Mouse (Mus musculus) limb, embryonic 13.5 days (tissue): ENCODE results near the gene Vcp. TPM values are rescaled to one million over a fixed set of nuclear protein-coding genes. Genes with fewer than 3 reads are reported as not detected.

Source experiments
- ATAC-seq: fragments of 200-750 bp; cut with Nextera tagmentation; 2 replicates; pipeline ENCODE4 v1.8.0; 2017; ENCODE audit warnings: low read depth, moderate number of reproducible peaks, moderate TSS enrichment; ENCODE audit not compliant: low FRiP score
- H3K27ac ChIP-seq: fragments of 300-500 bp; sonication (generic); 2 replicates; pipeline ENCODE4 v1.5.1; 2015; ENCODE audit warnings: inconsistent platforms, mild to moderate bottlenecking, moderate library complexity
- H3K27me3 ChIP-seq: fragments of 300-500 bp; sonication (generic); 2 replicates; pipeline ENCODE4 v1.6.1; 2015; ENCODE audit warnings: mild to moderate bottlenecking, inconsistent platforms
- H3K36me3 ChIP-seq: fragments of 300-500 bp; sonication (generic); 2 replicates; pipeline ENCODE4 v1.6.1; 2015; ENCODE audit warnings: inconsistent platforms, mild to moderate bottlenecking, moderate library complexity
- H3K4me1 ChIP-seq: fragments of 300-500 bp; sonication (generic); 2 replicates; pipeline ENCODE4 v1.6.1; 2015; ENCODE audit warnings: inconsistent platforms
- H3K4me2 ChIP-seq: fragments of 300-500 bp; sonication (generic); replicated peaks from 2 replicates; pipeline ENCODE4 v1.6.1; 2015; ENCODE audit warnings: inconsistent platforms, mild to moderate bottlenecking, moderate library complexity
- H3K4me3 ChIP-seq: fragments of 300-500 bp; sonication (generic); 2 replicates; pipeline ENCODE4 v1.5.1; 2015; ENCODE audit warnings: moderate library complexity, mild to moderate bottlenecking, inconsistent platforms
- H3K9ac ChIP-seq: fragments of 300-500 bp; sonication (generic); 2 replicates; pipeline ENCODE4 v1.6.1; 2015; ENCODE audit warnings: mild to moderate bottlenecking, inconsistent platforms
- H3K9me3 ChIP-seq: fragments of 300-500 bp; sonication (generic); 2 replicates; pipeline ENCODE4 v1.6.1; 2016; ENCODE audit warnings: inconsistent platforms
- WGBS: fragments of 180-500 bp; shearing (Covaris S2); methylation state at CpG from one replicate; pipeline ENCODE4 v1.1.7; 2015; 5-methylcytosine and 5-hydroxymethylcytosine counted together
- polyA plus RNA-seq: library from polyadenylated mRNA; unstranded; fragments of >200 nt; fragmentation: Nextera tagmentation; extraction: Ambion mirVana; gene quantifications from 2 replicates; pipeline ENCODE4 v1.2.1, GENCODE M21; 2015

Gene Vcp
- polyA plus RNA-seq, 1 experiment from 2014 or later = 608 TPM

GRCm38 (mm10) chr4:42961592-42961991 is 38.7 kb downstream of the Vcp start:
- H3K9me3 ChIP-seq = no peaks in the 10 kb centered on the region
- H3K4me1 ChIP-seq = peaks cover 4% of the 10 kb centered on the region; the same call in 1 of the 2 replicates
- no peaks in the 10 kb centered on the region for H3K27me3 ChIP-seq
- no peak for ATAC-seq
- no peak overlapping the region for H3K4me3 ChIP-seq
- peaks cover 20% of the 10 kb centered on the region for H3K36me3 ChIP-seq
- H3K9ac ChIP-seq = no peak overlapping the region
- no peak overlapping the region for H3K27ac ChIP-seq
- no peak overlapping the region for H3K4me2 ChIP-seq
- WGBS = 28% methylated on average over 4 of the region's 4 CpGs

- no peaks in the 10 kb centered on the region for H3K4me1 ChIP-seq
- no peak; the same call in 1 of the 2 replicates for ATAC-seq
- peaks cover 25% of the 10 kb centered on the region for H3K36me3 ChIP-seq
- no peaks in the 10 kb centered on the region for H3K27me3 ChIP-seq
- 65% methylated on average over 4 of the region's 4 CpGs for WGBS
- H3K9ac ChIP-seq = no peak overlapping the region
- H3K9me3 ChIP-seq = no peaks in the 10 kb centered on the region
- H3K4me3 ChIP-seq = no peak overlapping the region
- H3K27ac ChIP-seq = no peak overlapping the region
- H3K4me2 ChIP-seq = no peak overlapping the region
Measured at GRCm38 (mm10) chr4:42959382-42959781, 40.9 kb downstream of the Vcp start.

- 73% methylated on average over 8 of the region's 8 CpGs for WGBS
- H3K4me1 ChIP-seq = peaks cover under 1% of the 10 kb centered on the region; the same call in 1 of the 2 replicates
Measured at GRCm38 (mm10) chr4:42958942-42959341, 41.4 kb downstream of the Vcp start.

GRCm38 (mm10) chr4:42957979-42958378 is 42.3 kb downstream of the Vcp start:
- peaks cover 32% of the 10 kb centered on the region for H3K36me3 ChIP-seq
- WGBS = 91% methylated on average over 8 of the region's 8 CpGs
- no peak for ATAC-seq
- H3K9ac ChIP-seq = no peak overlapping the region
- H3K27me3 ChIP-seq = no peaks in the 10 kb centered on the region
- H3K4me2 ChIP-seq = no peak overlapping the region
- no peak overlapping the region for H3K27ac ChIP-seq
- no peak overlapping the region for H3K4me3 ChIP-seq
- peaks cover 10% of the 10 kb centered on the region for H3K4me1 ChIP-seq
- no peaks in the 10 kb centered on the region for H3K9me3 ChIP-seq

More at GRCm38 (mm10) chr4:42958942-42959341, 41.4 kb downstream of the Vcp start:
- no peak overlapping the region for H3K4me3 ChIP-seq
- no peaks in the 10 kb centered on the region for H3K9me3 ChIP-seq
- H3K27me3 ChIP-seq = no peaks in the 10 kb centered on the region
- H3K4me2 ChIP-seq = no peak overlapping the region
- H3K27ac ChIP-seq = no peak overlapping the region
- H3K36me3 ChIP-seq = peaks cover 25% of the 10 kb centered on the region
- no peak; the same call in 1 of the 2 replicates for ATAC-seq
- no peak overlapping the region for H3K9ac ChIP-seq

GRCm38 (mm10) chr4:42957306-42957705 is 43.0 kb downstream of the Vcp start:
- H3K4me2 ChIP-seq = no peak overlapping the region
- peaks cover 15% of the 10 kb centered on the region for H3K4me1 ChIP-seq
- no peak overlapping the region for H3K4me3 ChIP-seq
- ATAC-seq = no peak
- no peaks in the 10 kb centered on the region for H3K9me3 ChIP-seq
- H3K27ac ChIP-seq = no peak overlapping the region
- H3K27me3 ChIP-seq = no peaks in the 10 kb centered on the region
- peaks cover 32% of the 10 kb centered on the region for H3K36me3 ChIP-seq
- WGBS = 84% methylated on average over 11 of the region's 11 CpGs
- H3K9ac ChIP-seq = no peak overlapping the region

- WGBS = 92% methylated on average over 17 of the region's 17 CpGs
- Histone ChIP-seq H3K36me3 (peaks cover 32% of the 10 kb centered on the region), H3K9ac (no peak overlapping the region), H3K4me2 (no peak overlapping the region), H3K27ac (no peak overlapping the region), H3K9me3 (no peaks in the 10 kb centered on the region), H3K27me3 (no peaks in the 10 kb centered on the region), H3K4me3 (no peak overlapping the region), H3K4me1 (peaks cover 21% of the 10 kb centered on the region)
- ATAC-seq = no peak
Measured at GRCm38 (mm10) chr4:42956581-42956980, 43.7 kb downstream of the Vcp start.

GRCm38 (mm10) chr4:42955200-42955599 is 45.1 kb downstream of the Vcp start:
- Histone ChIP-seq H3K9ac (no peak overlapping the region), H3K27ac (no peak overlapping the region), H3K36me3 (peaks cover 32% of the 10 kb centered on the region), H3K27me3 (no peaks in the 10 kb centered on the region), H3K4me2 (no peak overlapping the region), H3K9me3 (no peaks in the 10 kb centered on the region), H3K4me3 (no peak overlapping the region), H3K4me1 (peaks cover 34% of the 10 kb centered on the region)
- WGBS = 94% methylated on average over 3 of the region's 3 CpGs
- no peak for ATAC-seq

- Histone ChIP-seq H3K27me3 (no peaks in the 10 kb centered on the region), H3K4me3 (no peak overlapping the region), H3K9me3 (no peaks in the 10 kb centered on the region), H3K4me1 (peaks cover 37% of the 10 kb centered on the region), H3K27ac (no peak overlapping the region), H3K9ac (no peak overlapping the region), H3K36me3 (peaks cover 32% of the 10 kb centered on the region), H3K4me2 (no peak overlapping the region)
- WGBS = 8% methylated on average over 10 of the region's 10 CpGs
- no peak for ATAC-seq
Measured at GRCm38 (mm10) chr4:42954297-42954696, 46.0 kb downstream of the Vcp start.

GRCm38 (mm10) chr4:42953435-42954094 is 46.7 kb downstream of the Vcp start:
- H3K36me3 ChIP-seq = peaks cover 32% of the 10 kb centered on the region
- H3K9ac ChIP-seq = 0 out of 2 replicates have a peak overlapping the region, but pooled peaks have one; percentile 19
- ATAC-seq = no peak
- no peaks in the 10 kb centered on the region for H3K9me3 ChIP-seq
- 22% methylated on average over 10 of the region's 10 CpGs for WGBS
- H3K27me3 ChIP-seq = peaks cover 1% of the 10 kb centered on the region; the same call in 1 of the 2 replicates
- peak overlapping the region; percentile 8; the same call in 1 of the 2 replicates for H3K27ac ChIP-seq
- H3K4me1 ChIP-seq = peaks cover 42% of the 10 kb centered on the region
- H3K4me3 ChIP-seq = no peak overlapping the region
- no peak overlapping the region for H3K4me2 ChIP-seq

GRCm38 (mm10) chr4:42952563-42952962 is 47.7 kb downstream of the Vcp start:
- H3K4me3 ChIP-seq = no peak overlapping the region
- no peak for ATAC-seq
- no peak overlapping the region; the same call in 1 of the 2 replicates for H3K27ac ChIP-seq
- H3K4me1 ChIP-seq = peaks cover 42% of the 10 kb centered on the region
- peaks cover 10% of the 10 kb centered on the region for H3K27me3 ChIP-seq
- H3K4me2 ChIP-seq = no peak overlapping the region
- no peaks in the 10 kb centered on the region for H3K9me3 ChIP-seq
- WGBS = 78% methylated on average over 7 of the region's 7 CpGs
- peaks cover 22% of the 10 kb centered on the region for H3K36me3 ChIP-seq
- H3K9ac ChIP-seq = no peak overlapping the region; the same call in 1 of the 2 replicates

GRCm38 (mm10) chr4:42951206-42952195 is 48.8 kb downstream of the Vcp start:
- Histone ChIP-seq H3K4me3 (0 out of 2 replicates have a peak overlapping the region, but pooled peaks have one; percentile 76), H3K27me3 (peaks cover 21% of the 10 kb centered on the region), H3K9ac (peak overlapping the region; percentile 31; the same call in 1 of the 2 replicates), H3K27ac (no peak overlapping the region; the same call in 1 of the 2 replicates), H3K36me3 (peaks cover 11% of the 10 kb centered on the region), H3K4me2 (peak overlapping the region; percentile 81), H3K9me3 (no peaks in the 10 kb centered on the region), H3K4me1 (peaks cover 42% of the 10 kb centered on the region)
- 58% methylated on average over 11 of the region's 11 CpGs for WGBS
- ATAC-seq = no peak
